Mouse (Mus musculus): ENCODE data around the gene Eapp.
"Not testable (repeated sequence)": the region's sequence is repeated elsewhere in the genome, so short reads cannot be mapped to it uniquely, and the experiment has no call there.

Gene Eapp

GRCm38 (mm10) chr12:54695511-54696241 is at the start of gene Eapp:
Eapp (minus strand) TSS chr12:54695897.
- in situ Hi-C loops (cut with MboI, MseI) = loop anchor here (5.0 kb wide), 1 partner anchor 42 kb away; no protein-coding TSS in a partner anchor

GRCm38 (mm10) chr12:54738661-54739243 is 43.1 kb upstream of the Eapp start:
- in situ Hi-C loops (cut with MboI, MseI) = loop anchor here (5.0 kb wide), 1 partner anchor 41 kb away; the partner anchor contains the start of gene Eapp

- in situ Hi-C loops (cut with MboI, MseI) = loop anchor here (5.0 kb wide), 1 partner anchor 41 kb away; the partner anchor contains the start of gene Eapp
Measured at GRCm38 (mm10) chr12:54737891-54738660, 42.4 kb upstream of the Eapp start.

- in situ Hi-C loops (cut with MboI, MseI) = loop anchor here (5.0 kb wide), 1 partner anchor 37 kb away; the partner anchor contains the start of gene Eapp
Measured at GRCm38 (mm10) chr12:54734307-54735131, 38.8 kb upstream of the Eapp start.

- in situ Hi-C loops (cut with MboI, MseI) = not testable (repeated sequence)
Measured at GRCm38 (mm10) chr12:54729140-54730059, 33.7 kb upstream of the Eapp start.

GRCm38 (mm10) chr12:54718871-54719786 is 23.4 kb upstream of the Eapp start:
- in situ Hi-C loops (cut with MboI, MseI) = not testable (repeated sequence)

GRCm38 (mm10) chr12:54717516-54717915 is 21.8 kb upstream of the Eapp start:
- in situ Hi-C loops (cut with MboI, MseI) = not testable (repeated sequence)

- in situ Hi-C loops (cut with MboI, MseI) = not testable (repeated sequence)
Measured at GRCm38 (mm10) chr12:54713822-54714626, 18.3 kb upstream of the Eapp start.

GRCm38 (mm10) chr12:54710494-54710879 is 14.8 kb upstream of the Eapp start:
- in situ Hi-C loops (cut with MboI, MseI) = not testable (repeated sequence)

- in situ Hi-C loops (cut with MboI, MseI) = not testable (repeated sequence)
Measured at GRCm38 (mm10) chr12:54709691-54710493, 14.2 kb upstream of the Eapp start.

- in situ Hi-C loops (cut with MboI, MseI) = loop anchor here (5.0 kb wide), 1 partner anchor 38 kb away; no protein-coding TSS in a partner anchor
Measured at GRCm38 (mm10) chr12:54699394-54699793, 3.7 kb upstream of the Eapp start.

- in situ Hi-C loops (cut with MboI, MseI) = loop anchor here (5.0 kb wide), 1 partner anchor 39 kb away; no protein-coding TSS in a partner anchor
Measured at GRCm38 (mm10) chr12:54697791-54698250, 2.1 kb upstream of the Eapp start.

GRCm38 (mm10) chr12:54697003-54697597 is 1.4 kb upstream of the Eapp start:
- in situ Hi-C loops (cut with MboI, MseI) = loop anchor here (5.0 kb wide), 1 partner anchor 40 kb away; no protein-coding TSS in a partner anchor

GRCm38 (mm10) chr12:54696242-54697002 is 725 bp upstream of the Eapp start:
- in situ Hi-C loops (cut with MboI, MseI) = loop anchor here (5.0 kb wide), 1 partner anchor 41 kb away; no protein-coding TSS in a partner anchor

GRCm38 (mm10) chr12:54694847-54695510 is 718 bp downstream of the Eapp start:
- in situ Hi-C loops (cut with MboI, MseI) = loop anchor here (5.0 kb wide), 1 partner anchor 42 kb away; no protein-coding TSS in a partner anchor
